Mouse (Mus musculus): ENCODE results near the gene Pam.
A peak's percentile ranks its signal among the peaks of the same experiment; 100 is the strongest.

The Pam gene

GRCm38 (mm10) chr1:97910874-97911273 is 184.6 kb downstream of the Pam start:
- no peak for DNase-seq (ENCODE audit: low spot score)

- no peak for DNase-seq (ENCODE audit: low spot score)
These were observed 185.9 kb downstream of the Pam start for GRCm38 (mm10) chr1:97909561-97909960.

GRCm38 (mm10) chr1:97908736-97909135 is 186.7 kb downstream of the Pam start:
- no peak for DNase-seq (ENCODE audit: low spot score)

- DNase-seq (ENCODE audit: low spot score) = no peak
These were observed 191.5 kb downstream of the Pam start for GRCm38 (mm10) chr1:97903912-97904460.

GRCm38 (mm10) chr1:97902830-97903229 is 192.6 kb downstream of the Pam start:
- DNase-seq (ENCODE audit: low spot score) = no peak

- DNase-seq (ENCODE audit: low spot score) = no peak
These were observed 194.8 kb downstream of the Pam start for GRCm38 (mm10) chr1:97900559-97901153.

GRCm38 (mm10) chr1:97887511-97887910 is 207.9 kb downstream of the Pam start:
- DNase-seq (ENCODE audit: low spot score) = no peak

GRCm38 (mm10) chr1:97883498-97883897 is 211.9 kb downstream of the Pam start:
- no peak for DNase-seq (ENCODE audit: low spot score)

GRCm38 (mm10) chr1:97877037-97877436 is 218.4 kb downstream of the Pam start:
- no peak for DNase-seq (ENCODE audit: low spot score)

GRCm38 (mm10) chr1:97873490-97874054 is 221.9 kb downstream of the Pam start:
- DNase-seq (ENCODE audit: low spot score) = no peak

GRCm38 (mm10) chr1:97872493-97872892 is 223.0 kb downstream of the Pam start:
- DNase-seq (ENCODE audit: low spot score) = no peak

GRCm38 (mm10) chr1:97872072-97872471 is 223.4 kb downstream of the Pam start:
- no peak for DNase-seq (ENCODE audit: low spot score)

GRCm38 (mm10) chr1:97864135-97864534 is 231.3 kb downstream of the Pam start:
- DNase-seq (ENCODE audit: low spot score) = no peak

- no peak for DNase-seq (ENCODE audit: low spot score)
These were observed 232.3 kb downstream of the Pam start for GRCm38 (mm10) chr1:97863140-97863539.

- no peak for DNase-seq (ENCODE audit: low spot score)
These were observed 232.7 kb downstream of the Pam start for GRCm38 (mm10) chr1:97862734-97863133.

- DNase-seq (ENCODE audit: low spot score) = no peak
These were observed 241.2 kb downstream of the Pam start for GRCm38 (mm10) chr1:97854256-97854655.

- DNase-seq (ENCODE audit: low spot score) = no peak
These were observed 243.8 kb downstream of the Pam start for GRCm38 (mm10) chr1:97851601-97852175.

GRCm38 (mm10) chr1:97848601-97849241 is 246.7 kb downstream of the Pam start:
- DNase-seq (ENCODE audit: low spot score) = no peak

GRCm38 (mm10) chr1:97843220-97843992 is 252.0 kb downstream of the Pam start:
- DNase-seq (ENCODE audit: low spot score) = no peak

GRCm38 (mm10) chr1:97834354-97834822 is 261.1 kb downstream of the Pam start:
- no peak for DNase-seq (ENCODE audit: low spot score)

GRCm38 (mm10) chr1:97833466-97834353 is 261.7 kb downstream of the Pam start:
- peak; percentile 57 for DNase-seq (ENCODE audit: low spot score)
